Mouse (Mus musculus) olfactory bulb, adult 2 months (tissue): ENCODE data around the gene Hist1h4f. TPM values are rescaled to one million over a fixed set of nuclear protein-coding genes. Genes with fewer than 3 reads are reported as not detected.
"Not testable (repeated sequence)": the region's sequence is repeated elsewhere in the genome, so short reads cannot be mapped to it uniquely, and the experiment has no call there.

Source experiments
- H3K27ac ChIP-seq: fragments of 200-500 bp; 2 replicates; pipeline ENCODE4 v1.5.1; 2012; ENCODE audit warnings: low read depth, low read length; ENCODE audit not compliant: insufficient read depth
- H3K4me1 ChIP-seq: fragments of 200-500 bp; 2 replicates; pipeline ENCODE4 v1.6.1; 2012; ENCODE audit warnings: low read length; ENCODE audit not compliant: control insufficient read depth, insufficient read depth
- H3K4me3 ChIP-seq: fragments of 200-500 bp; 2 replicates; pipeline ENCODE4 v1.5.1; 2012; ENCODE audit warnings: mild to moderate bottlenecking, low read depth, low read length, moderate library complexity; ENCODE audit not compliant: insufficient read depth
- CTCF ChIP-seq: fragments of 200-500 bp; IDR thresholded peaks from 2 replicates; pipeline ENCODE4 v1.5.1; 2012; ENCODE audit warnings: low read depth, mild to moderate bottlenecking, low read length, moderate library complexity; ENCODE audit not compliant: insufficient read depth
- POLR2A ChIP-seq: fragments of 200-500 bp; IDR thresholded peaks from 2 replicates; pipeline ENCODE4 v1.6.1; 2012; ENCODE audit warnings: mild to moderate bottlenecking, low read depth, low read length, moderate library complexity; ENCODE audit not compliant: insufficient read depth
- WGBS: fragments of 180-500 bp; shearing (Covaris S2); methylation state at CpG from one replicate; pipeline ENCODE4 v1.1.7; 2018; 5-methylcytosine and 5-hydroxymethylcytosine counted together
- polyA plus RNA-seq: library from polyadenylated mRNA; stranded (reverse); fragments of >200 nt; gene quantifications from 2 replicates; pipeline ENCODE4 v1.2.4, GENCODE M21; 2012; ENCODE audit warnings: low replicate concordance; ENCODE audit not compliant: missing spikeins, insufficient read depth, insufficient read length

The Hist1h4f gene
- polyA plus RNA-seq, 1 experiment: not detected

GRCm38 (mm10) chr13:23556906-23557305 is 5.5 kb upstream of the Hist1h4f start:
- WGBS: 68% methylated on average over 3 of the region's 3 CpGs
- peaks cover 3% of the 10 kb centered on the region; the same call in 1 of the 2 replicates for H3K4me1 ChIP-seq
- H3K4me3 ChIP-seq: no peak overlapping the region
- H3K27ac ChIP-seq: no peak overlapping the region
- TF ChIP-seq POLR2A (no peak), CTCF (no peak)

- under 1% methylated on average over 18 of the region's 18 CpGs for WGBS
- H3K4me3 ChIP-seq: peak overlapping the region; percentile 60
- no peak for TF ChIP-seq CTCF
- no peak for TF ChIP-seq POLR2A
- peak overlapping the region; percentile 85 for H3K27ac ChIP-seq
- H3K4me1 ChIP-seq: peaks cover 3% of the 10 kb centered on the region; the same call in 1 of the 2 replicates
Observed at GRCm38 (mm10) chr13:23555839-23556416, 4.5 kb upstream of the Hist1h4f start.

- peak overlapping the region; percentile 71 for H3K27ac ChIP-seq
- TF ChIP-seq POLR2A (peak; percentile 48; the same call in 1 of the 2 replicates), CTCF (no peak)
- H3K4me3 ChIP-seq: peak overlapping the region; percentile 60
- peaks cover 3% of the 10 kb centered on the region; the same call in 1 of the 2 replicates for H3K4me1 ChIP-seq
- under 1% methylated on average over 54 of the region's 54 CpGs for WGBS
Observed at GRCm38 (mm10) chr13:23554925-23555838, 3.7 kb upstream of the Hist1h4f start.

- no peak for TF ChIP-seq POLR2A
- no peak for TF ChIP-seq CTCF
- peaks cover 3% of the 10 kb centered on the region; the same call in 1 of the 2 replicates for H3K4me1 ChIP-seq
- H3K27ac ChIP-seq: no peak overlapping the region
- H3K4me3 ChIP-seq: no peak overlapping the region
- WGBS: 14% methylated on average over 9 of the region's 9 CpGs
Observed at GRCm38 (mm10) chr13:23554393-23554792, 2.9 kb upstream of the Hist1h4f start.

- Histone ChIP-seq H3K4me1 (peaks cover 3% of the 10 kb centered on the region; the same call in 1 of the 2 replicates), H3K27ac (no peak within 1 kb of the TSS), H3K4me3 (no peak within 1 kb of the TSS)
- no peak for TF ChIP-seq POLR2A
- TF ChIP-seq CTCF: no peak
Observed at GRCm38 (mm10) chr13:23552962-23553361, 1.5 kb upstream of the Hist1h4f start, which contains the start of gene Hist1h1d. Hist1h1d (plus strand) TSS chr13:23553262.

GRCm38 (mm10) chr13:23551931-23552914 is 775 bp upstream of the Hist1h4f start:
- peaks cover 3% of the 10 kb centered on the region; the same call in 1 of the 2 replicates for H3K4me1 ChIP-seq
- H3K4me3 ChIP-seq: no peak overlapping the region
- no peak overlapping the region for H3K27ac ChIP-seq
- 36% methylated on average over 8 of the region's 8 CpGs for WGBS
- TF ChIP-seq POLR2A (no peak), CTCF (no peak)

GRCm38 (mm10) chr13:23550761-23551145 is 695 bp downstream of the Hist1h4f start:
- H3K4me1 ChIP-seq: peaks cover 3% of the 10 kb centered on the region; the same call in 1 of the 2 replicates
- WGBS: 7% methylated on average over 3 of the region's 3 CpGs
- no peak overlapping the region for H3K4me3 ChIP-seq
- no peak overlapping the region for H3K27ac ChIP-seq
- TF ChIP-seq CTCF (no peak), POLR2A (no peak)

- TF ChIP-seq CTCF (no peak), POLR2A (no peak)
- 77% methylated on average over 5 of the region's 5 CpGs for WGBS
- Histone ChIP-seq H3K27ac (no peak overlapping the region), H3K4me1 (no peaks in the 10 kb centered on the region), H3K4me3 (no peak overlapping the region)
Observed at GRCm38 (mm10) chr13:23546694-23547093, 4.8 kb downstream of the Hist1h4f start.

GRCm38 (mm10) chr13:23544787-23545120 is 6.7 kb downstream of the Hist1h4f start:
- WGBS: 0% methylated on average over 13 of the region's 14 CpGs
- Histone ChIP-seq H3K4me3 (peak overlapping the region; percentile 70), H3K27ac (0 out of 2 replicates have a peak overlapping the region, but pooled peaks have one; percentile 75)
- not testable (repeated sequence) for H3K4me1 ChIP-seq
